8 mouse cellular contexts compared by ENCODE assay signal in the genomic region with DNA sequence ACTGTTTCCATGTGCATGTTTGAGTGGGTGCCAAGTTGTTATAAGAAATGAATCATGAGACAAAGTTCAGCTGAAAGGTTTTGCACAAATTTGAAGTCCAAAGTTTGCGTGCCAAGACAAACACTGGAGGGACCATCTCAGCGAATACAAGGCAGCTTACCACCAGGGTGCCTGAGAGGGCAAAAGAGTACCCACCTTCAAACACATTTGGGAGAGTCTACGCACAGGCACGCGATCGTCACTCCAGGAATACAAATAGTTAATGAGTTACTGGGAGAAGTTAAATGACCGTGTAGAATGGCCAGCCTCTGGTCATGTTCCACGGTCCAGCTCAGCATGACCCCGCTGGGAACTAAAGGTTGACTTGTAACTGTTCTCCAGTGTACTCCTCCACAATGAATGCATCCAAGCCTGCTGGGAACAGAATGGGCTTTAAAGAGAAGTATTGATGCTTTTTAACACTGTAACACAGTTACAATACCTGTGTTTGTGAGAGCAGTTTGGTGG. TPM values are rescaled to one million over a fixed set of nuclear protein-coding genes. Genes with fewer than 3 reads are reported as not detected.
DNase-seq lines count a peak whose midpoint lies in the region; ATAC-seq and TF ChIP-seq lines count a peak whose summit lies in the region.
"Had no signal": no experiment of that assay in that cellular context is flagged by ENCODE, and none has a peak within 500 bp of the region (broad histone marks: within the 10 kb centered on the region; RNA-seq: fewer than 3 reads in every experiment).

No protein-coding gene starts in this region.

- H3K4me3 ChIP-seq in intestine, embryonic 16.5 days (ENCODE audit: low read length) = no peak overlapping the region
- no peak overlapping the region for H3K4me3 ChIP-seq in liver, embryonic 13.5 days (replicated peaks)
- H3K4me3 ChIP-seq in forebrain, embryonic 12.5 days (replicated peaks) = no peak overlapping the region

- no peaks in the 10 kb centered on the region for H3K9me3 ChIP-seq in intestine, embryonic 16.5 days (ENCODE audit: control insufficient read depth, low read length)
- H3K9me3 ChIP-seq in liver, embryonic 13.5 days (replicated peaks) = no peaks in the 10 kb centered on the region
- H3K9me3 ChIP-seq in forebrain, embryonic 12.5 days = no peaks in the 10 kb centered on the region

- no peaks in the 10 kb centered on the region for H3K36me3 ChIP-seq in intestine, embryonic 16.5 days (ENCODE audit: control insufficient read depth, insufficient read depth, low read length)
- H3K36me3 ChIP-seq in liver, embryonic 13.5 days = no peaks in the 10 kb centered on the region
- H3K36me3 ChIP-seq in forebrain, embryonic 12.5 days (replicated peaks) = no peaks in the 10 kb centered on the region

- POLR2A ChIA-PET in Patski (lab: Charles Lee) = interaction anchor here (1.1 kb wide), 1 partner anchor 9 kb away, joined by 3 read pairs; no protein-coding TSS in a partner anchor

- CTCF ChIA-PET in Patski (lab: Charles Lee) = interaction anchor here (0.7 to 2.0 kb wide), 6 partner anchors 14 to 127 kb away, joined by 3 to 8 read pairs (median 4); partner anchors contain the start of gene Etnk1

- peak; percentile 96 for ATAC-seq in Patski
- ATAC-seq in intestine, embryonic 16.5 days = peak; percentile 74
- ATAC-seq in liver, embryonic 13.5 days (ENCODE audit: low read depth) = peak; percentile 57
- no peak for ATAC-seq in forebrain, embryonic 12.5 days (ENCODE audit: low FRiP score)

- peak overlapping the region; percentile 26; the same call in 1 of the 2 replicates for H3K4me2 ChIP-seq in intestine, embryonic 16.5 days (ENCODE audit: low read depth, low read length)
- no peak overlapping the region for H3K4me2 ChIP-seq in liver, embryonic 13.5 days
- no peak overlapping the region for H3K4me2 ChIP-seq in forebrain, embryonic 12.5 days

- H3K4me1 ChIP-seq in intestine, embryonic 16.5 days (ENCODE audit: control insufficient read depth, insufficient read depth, low read length) = peaks cover 13% of the 10 kb centered on the region
- peaks cover 24% of the 10 kb centered on the region for H3K4me1 ChIP-seq in liver, embryonic 13.5 days (replicated peaks)
- 0 out of 2 replicates have a peak, but pooled peaks cover 8% of the 10 kb centered on the region for H3K4me1 ChIP-seq in forebrain, embryonic 12.5 days

- TF ChIP-seq CTCF in Patski (IDR thresholded peaks at IDR 0.05) = peak; percentile 38

- WGBS in intestine, embryonic 16.5 days = 32% methylated on average over 9 of the region's 9 CpGs
- WGBS in liver, embryonic 13.5 days (ENCODE audit: insufficient replicate concordance) = 66% methylated on average over 9 of the region's 9 CpGs
- 24% methylated on average over 9 of the region's 9 CpGs for WGBS in forebrain, embryonic 12.5 days

- no peak overlapping the region for H3K9ac ChIP-seq in intestine, embryonic 16.5 days (ENCODE audit: low read depth, low read length)
- no peak overlapping the region for H3K9ac ChIP-seq in liver, embryonic 13.5 days
- no peak overlapping the region for H3K9ac ChIP-seq in forebrain, embryonic 12.5 days

- in situ Hi-C loops in Patski (cut with MboI; ENCODE audit: low pct_unique_long_range_greater_than_20kb) = loop anchor here (25.0 kb wide), 2 partner anchors 640 to 790 kb away; partner anchors contain the start of gene Ldhb

- H3K27me3 ChIP-seq in Patski = no peaks in the 10 kb centered on the region
- no peaks in the 10 kb centered on the region for H3K27me3 ChIP-seq in intestine, embryonic 16.5 days (replicated peaks; ENCODE audit: control insufficient read depth, insufficient read depth, low read length)
- H3K27me3 ChIP-seq in liver, embryonic 13.5 days = no peaks in the 10 kb centered on the region
- H3K27me3 ChIP-seq in forebrain, embryonic 12.5 days = peaks cover 14% of the 10 kb centered on the region; the same call in 1 of the 2 replicates

- DNase-seq in 3T3-L1 (ENCODE audit: low read depth, low spot score) (peak; percentile 95), Patski (ENCODE audit: low read depth, low spot score) (peak; percentile 94)
- no peak for DNase-seq in liver, embryonic 13.5 days
- DNase-seq in thymus, postnatal 4 days = no peak
- no peak for DNase-seq in layer of hippocampus, postnatal 36 days

- peak overlapping the region; percentile 65 for H3K27ac ChIP-seq in intestine, embryonic 16.5 days (ENCODE audit: low read length)
- no peak overlapping the region for H3K27ac ChIP-seq in liver, embryonic 13.5 days
- no peak overlapping the region for H3K27ac ChIP-seq in forebrain, embryonic 12.5 days
- H3K27ac ChIP-seq: macrophage had no signal

RNA-seq across cellular contexts. Expression of gene Etnk1, which starts 14.6 kb away (rescaled TPM):
- 42.2 TPM for polyA plus RNA-seq in Patski (2021)
- 12.6 and 16.4 TPM in 2 replicates for polyA plus RNA-seq in intestine, embryonic 16.5 days (2015; fragmentation: Nextera tagmentation; extraction: Ambion mirVana)
- polyA plus RNA-seq in liver, embryonic 13.5 days (2015; fragmentation: Nextera tagmentation; extraction: Ambion mirVana) = 8.0 and 10.0 TPM in 2 replicates
- polyA plus RNA-seq in forebrain, embryonic 12.5 days (2016; fragmentation: Nextera tagmentation; extraction: Ambion mirVana) = 33.9 and 39.5 TPM in 2 replicates
- total RNA-seq in layer of hippocampus, postnatal 36 days (2021) = 100 to 1,000 TPM; 188 to 192 TPM

RNA-seq across cellular contexts. Expression of gene C2cd5, which starts 52.4 kb away (rescaled TPM):
- polyA plus RNA-seq in Patski (2021) = 18.7 TPM
- polyA plus RNA-seq in intestine, embryonic 16.5 days (2015; fragmentation: Nextera tagmentation; extraction: Ambion mirVana) = 19.8 and 20.1 TPM in 2 replicates
- 15.2 and 18.8 TPM in 2 replicates for polyA plus RNA-seq in liver, embryonic 13.5 days (2015; fragmentation: Nextera tagmentation; extraction: Ambion mirVana)
- 44.6 and 46.0 TPM in 2 replicates for polyA plus RNA-seq in forebrain, embryonic 12.5 days (2016; fragmentation: Nextera tagmentation; extraction: Ambion mirVana)
- total RNA-seq in layer of hippocampus, postnatal 36 days (2021) = 100 to 1,000 TPM in 1 of 2 experiments, 10 to 100 TPM in 1; 97.8 to 114 TPM

Comparison
In these comparisons a context has a peak if more than half of its experiments do, and no peak if none do; other contexts are left out.
1. DNase-seq: peak in 3T3-L1 (single experiment) and Patski (single experiment); none in liver, embryonic 13.5 days (single experiment), thymus, postnatal 4 days (single experiment) and layer of hippocampus, postnatal 36 days (0 of 2).